Mouse (Mus musculus): Measurements from ENCODE around the gene Fgfr2. TPM values are rescaled to one million over a fixed set of nuclear protein-coding genes. Genes with fewer than 3 reads are reported as not detected.

The Fgfr2 gene
- polyA plus RNA-seq, 1 experiment from 2014 or later = 121 TPM

- no peak for ATAC-seq (ENCODE audit: insufficient number of reproducible peaks, insufficient read depth, low FRiP score, low TSS enrichment)
These were observed 2544.5 kb downstream of the Fgfr2 start for GRCm38 (mm10) chr7:130578607-130579006.

GRCm38 (mm10) chr7:130578066-130578465 lies 2545.1 kb downstream of the Fgfr2 start:
- H3K4me3 ChIP-seq = no peak overlapping the region
- H3K9me3 ChIP-seq = no peaks in the 10 kb centered on the region
- H3K9ac ChIP-seq = no peak overlapping the region
- peaks cover 15% of the 10 kb centered on the region for H3K4me1 ChIP-seq
- 98% methylated on average over 2 of the region's 2 CpGs for WGBS
- no peaks in the 10 kb centered on the region for H3K36me3 ChIP-seq
- H3K27ac ChIP-seq = peak overlapping the region; percentile 19; the same call in 1 of the 2 replicates
- no peaks in the 10 kb centered on the region for H3K27me3 ChIP-seq
- no peak for ATAC-seq (ENCODE audit: insufficient number of reproducible peaks, insufficient read depth, low FRiP score, low TSS enrichment)
- no peak overlapping the region for H3K4me2 ChIP-seq (replicated peaks)

More at GRCm38 (mm10) chr7:130578607-130579006, 2544.5 kb downstream of the Fgfr2 start:
- no peak overlapping the region for H3K27ac ChIP-seq
- H3K4me2 ChIP-seq (replicated peaks) = no peak overlapping the region
- 81% methylated on average over 5 of the region's 5 CpGs for WGBS
- H3K9ac ChIP-seq = no peak overlapping the region
- no peak overlapping the region for H3K4me3 ChIP-seq
- H3K9me3 ChIP-seq = no peaks in the 10 kb centered on the region
- H3K36me3 ChIP-seq = no peaks in the 10 kb centered on the region
- H3K4me1 ChIP-seq = peaks cover 15% of the 10 kb centered on the region
- H3K27me3 ChIP-seq = no peaks in the 10 kb centered on the region

- Histone ChIP-seq H3K9ac (peak within 1 kb of the TSS; percentile 4; the same call in 1 of the 2 replicates), H3K4me2 (replicated peaks) (peak within 1 kb of the TSS; percentile 35), H3K4me3 (no peak within 1 kb of the TSS), H3K9me3 (no peaks in the 10 kb centered on the region), H3K27ac (peak within 1 kb of the TSS; percentile 68), H3K27me3 (no peaks in the 10 kb centered on the region), H3K36me3 (no peaks in the 10 kb centered on the region), H3K4me1 (peaks cover 15% of the 10 kb centered on the region)
- WGBS = 47% methylated on average over 15 of the region's 15 CpGs
- no peak for ATAC-seq (ENCODE audit: insufficient number of reproducible peaks, insufficient read depth, low FRiP score, low TSS enrichment)
These were observed 2545.7 kb downstream of the Fgfr2 start, which contains the start of gene Tacc2 for GRCm38 (mm10) chr7:130577388-130578003. Tacc2 (plus strand) TSS chr7:130577438.

GRCm38 (mm10) chr7:130576981-130577380 lies 2546.2 kb downstream of the Fgfr2 start:
- H3K27ac ChIP-seq = peak overlapping the region; percentile 68
- ATAC-seq (ENCODE audit: insufficient number of reproducible peaks, insufficient read depth, low FRiP score, low TSS enrichment) = no peak

GRCm38 (mm10) chr7:130574211-130574991 lies 2548.7 kb downstream of the Fgfr2 start:
- 56% methylated on average over 13 of the region's 13 CpGs for WGBS
- no peaks in the 10 kb centered on the region for H3K36me3 ChIP-seq
- ATAC-seq (ENCODE audit: insufficient number of reproducible peaks, insufficient read depth, low FRiP score, low TSS enrichment) = no peak
- no peaks in the 10 kb centered on the region for H3K27me3 ChIP-seq
- no peak overlapping the region for H3K4me2 ChIP-seq (replicated peaks)
- peak overlapping the region; percentile 38; the same call in 1 of the 2 replicates for H3K27ac ChIP-seq
- no peak overlapping the region for H3K9ac ChIP-seq
- H3K4me3 ChIP-seq = no peak overlapping the region
- H3K4me1 ChIP-seq = peaks cover 15% of the 10 kb centered on the region
- H3K9me3 ChIP-seq = no peaks in the 10 kb centered on the region

More at GRCm38 (mm10) chr7:130576981-130577380, 2546.2 kb downstream of the Fgfr2 start:
- Histone ChIP-seq H3K36me3 (no peaks in the 10 kb centered on the region), H3K27me3 (no peaks in the 10 kb centered on the region), H3K9me3 (no peaks in the 10 kb centered on the region), H3K9ac (peak overlapping the region; percentile 4; the same call in 1 of the 2 replicates), H3K4me2 (replicated peaks) (peak overlapping the region; percentile 35), H3K4me3 (no peak overlapping the region), H3K4me1 (peaks cover 15% of the 10 kb centered on the region)
- WGBS = 26% methylated on average over 10 of the region's 10 CpGs

- no peaks in the 10 kb centered on the region for H3K27me3 ChIP-seq
- no peaks in the 10 kb centered on the region for H3K36me3 ChIP-seq
- H3K4me1 ChIP-seq = peaks cover 15% of the 10 kb centered on the region
- 95% methylated on average over 10 of the region's 10 CpGs for WGBS
- no peak overlapping the region for H3K27ac ChIP-seq
- no peaks in the 10 kb centered on the region for H3K9me3 ChIP-seq
- H3K4me3 ChIP-seq = no peak overlapping the region
- no peak overlapping the region for H3K4me2 ChIP-seq (replicated peaks)
- no peak overlapping the region for H3K9ac ChIP-seq
- no peak for ATAC-seq (ENCODE audit: insufficient number of reproducible peaks, insufficient read depth, low FRiP score, low TSS enrichment)
These were observed 2549.4 kb downstream of the Fgfr2 start for GRCm38 (mm10) chr7:130573746-130574145.

- H3K36me3 ChIP-seq = no peaks in the 10 kb centered on the region
- no peak within 1 kb of the TSS for H3K4me3 ChIP-seq
- H3K4me2 ChIP-seq (replicated peaks) = no peak within 1 kb of the TSS
- H3K4me1 ChIP-seq = peaks cover 13% of the 10 kb centered on the region
- no peak for ATAC-seq (ENCODE audit: insufficient number of reproducible peaks, insufficient read depth, low FRiP score, low TSS enrichment)
- H3K27me3 ChIP-seq = no peaks in the 10 kb centered on the region
- H3K9ac ChIP-seq = no peak within 1 kb of the TSS
- WGBS = 89% methylated on average over 8 of the region's 11 CpGs
- H3K27ac ChIP-seq = no peak within 1 kb of the TSS
- no peaks in the 10 kb centered on the region for H3K9me3 ChIP-seq
These were observed 2550.3 kb downstream of the Fgfr2 start, which contains the start of gene Nsmce4a for GRCm38 (mm10) chr7:130572821-130573220. Nsmce4a (minus strand) TSS chr7:130573118.

GRCm38 (mm10) chr7:130570472-130570871 lies 2552.7 kb downstream of the Fgfr2 start:
- no peaks in the 10 kb centered on the region for H3K27me3 ChIP-seq
- WGBS = 58% methylated on average over 7 of the region's 7 CpGs
- H3K4me1 ChIP-seq = no peaks in the 10 kb centered on the region
- no peak overlapping the region for H3K4me3 ChIP-seq
- no peak overlapping the region for H3K4me2 ChIP-seq (replicated peaks)
- no peaks in the 10 kb centered on the region for H3K9me3 ChIP-seq
- no peak overlapping the region for H3K27ac ChIP-seq
- H3K9ac ChIP-seq = no peak overlapping the region
- no peak for ATAC-seq (ENCODE audit: insufficient number of reproducible peaks, insufficient read depth, low FRiP score, low TSS enrichment)
- no peaks in the 10 kb centered on the region for H3K36me3 ChIP-seq

GRCm38 (mm10) chr7:130568783-130569436 lies 2554.2 kb downstream of the Fgfr2 start:
- H3K27ac ChIP-seq = no peak overlapping the region
- no peaks in the 10 kb centered on the region for H3K9me3 ChIP-seq
- no peak for ATAC-seq (ENCODE audit: insufficient number of reproducible peaks, insufficient read depth, low FRiP score, low TSS enrichment)
- no peaks in the 10 kb centered on the region for H3K27me3 ChIP-seq
- H3K4me1 ChIP-seq = no peaks in the 10 kb centered on the region
- H3K36me3 ChIP-seq = no peaks in the 10 kb centered on the region
- no peak overlapping the region for H3K9ac ChIP-seq
- H3K4me2 ChIP-seq (replicated peaks) = no peak overlapping the region
- no peak overlapping the region for H3K4me3 ChIP-seq
- 66% methylated on average over 9 of the region's 9 CpGs for WGBS

GRCm38 (mm10) chr7:130564596-130564995 lies 2558.6 kb downstream of the Fgfr2 start:
- Histone ChIP-seq H3K4me1 (no peaks in the 10 kb centered on the region), H3K4me3 (no peak overlapping the region), H3K36me3 (no peaks in the 10 kb centered on the region), H3K9me3 (no peaks in the 10 kb centered on the region), H3K9ac (no peak overlapping the region), H3K27me3 (no peaks in the 10 kb centered on the region), H3K27ac (no peak overlapping the region), H3K4me2 (replicated peaks) (no peak overlapping the region)
- ATAC-seq (ENCODE audit: insufficient number of reproducible peaks, insufficient read depth, low FRiP score, low TSS enrichment) = no peak
- WGBS = 43% methylated on average over 3 of the region's 3 CpGs

- Histone ChIP-seq H3K4me1 (no peaks in the 10 kb centered on the region), H3K9ac (no peak overlapping the region), H3K36me3 (no peaks in the 10 kb centered on the region), H3K9me3 (no peaks in the 10 kb centered on the region), H3K27me3 (no peaks in the 10 kb centered on the region), H3K4me3 (no peak overlapping the region), H3K4me2 (replicated peaks) (no peak overlapping the region), H3K27ac (no peak overlapping the region)
- ATAC-seq (ENCODE audit: insufficient number of reproducible peaks, insufficient read depth, low FRiP score, low TSS enrichment) = no peak
- WGBS = 59% methylated on average over 4 of the region's 4 CpGs
These were observed 2559.3 kb downstream of the Fgfr2 start for GRCm38 (mm10) chr7:130563880-130564279.

Measured in embryonic facial prominence, embryonic 12.5 days (tissue).